Mouse (Mus musculus) MEL (cell line): ENCODE measurements around the gene Tecpr1. TPM values are rescaled to one million over a fixed set of nuclear protein-coding genes. Genes with fewer than 3 reads are reported as not detected.
A peak's percentile ranks its signal among the peaks of the same experiment; 100 is the strongest.

Source experiments
- DNase-seq: peaks from one replicate; pipeline ENCODE4 v3.0.0; 2011; ENCODE audit warnings: low read depth, low spot score
- H3K27ac ChIP-seq: 2 replicates; pipeline ENCODE4 v1.5.1; 2012; ENCODE audit warnings: low read depth, mild to moderate bottlenecking, control low read depth, low read length, moderate library complexity; ENCODE audit not compliant: control insufficient read depth
- H3K27me3 ChIP-seq, 2 experiments: fragments of 150-350 bp in 1 of 2; sonication (generic) in 1 of 2; 2 replicates each; pipeline ENCODE4 v1.6.1; 2012; ENCODE audit warnings: low read length in 2 of 2, mild to moderate bottlenecking in 2 of 2, improper control_type of control experiment in 1 of 2, moderate library complexity in 1 of 2; ENCODE audit not compliant: insufficient read depth in 2 of 2, control insufficient read depth in 1 of 2
- H3K36me3 ChIP-seq, 2 experiments: 2 replicates each; pipeline ENCODE4 v1.6.1; 2012 to 2014; ENCODE audit warnings: low read length in 2 of 2, improper control_type of control experiment in 1 of 2, inconsistent platforms in 1 of 2, mild to moderate bottlenecking in 1 of 2; ENCODE audit not compliant: insufficient read depth in 2 of 2, control insufficient read depth in 1 of 2
- H3K4me1 ChIP-seq, 2 experiments: fragments of 150-350 bp in 1 of 2; sonication (generic) in 1 of 2; 2 replicates each; pipeline ENCODE4 v1.6.1; 2012; ENCODE audit warnings: low read length in 2 of 2, improper control_type of control experiment in 1 of 2, mild to moderate bottlenecking in 1 of 2; ENCODE audit not compliant: insufficient read depth in 2 of 2, control insufficient read depth in 1 of 2
- H3K4me3 ChIP-seq, 2 experiments: fragments of 150-350 bp in 1 of 2; sonication (generic) in 1 of 2; 2 replicates each; pipeline ENCODE4 v1.5.1; 2012; ENCODE audit warnings: low read depth in 2 of 2, low read length in 2 of 2, mild to moderate bottlenecking in 2 of 2, moderate library complexity in 2 of 2, control low read depth in 1 of 2, improper control_type of control experiment in 1 of 2; ENCODE audit not compliant: control insufficient read depth in 1 of 2, insufficient read depth in 1 of 2
- H3K79me2 ChIP-seq: 2 replicates; pipeline ENCODE4 v1.6.1; 2012; ENCODE audit warnings: mild to moderate bottlenecking, low read length, moderate library complexity; ENCODE audit not compliant: control insufficient read depth, poor library complexity, insufficient read depth
- H3K9ac ChIP-seq: 2 replicates; pipeline ENCODE4 v1.6.1; 2012; ENCODE audit warnings: low read depth, mild to moderate bottlenecking, control low read depth, low read length, moderate library complexity; ENCODE audit not compliant: control insufficient read depth, poor library complexity, severe bottlenecking
- H3K9me3 ChIP-seq: fragments of 150-350 bp; sonication (generic); replicated peaks from 2 replicates; pipeline ENCODE4 v1.6.1; 2012; ENCODE audit warnings: mild to moderate bottlenecking, low read length, improper control_type of control experiment, moderate library complexity; ENCODE audit not compliant: insufficient read depth
- BHLHE40 ChIP-seq: IDR thresholded peaks from 2 replicates; pipeline ENCODE4 v1.6.1; 2012; ENCODE audit warnings: low read depth, mild to moderate bottlenecking, inconsistent platforms, low read length, improper control_type of control experiment, borderline replicate concordance
- CHD1 ChIP-seq: IDR thresholded peaks from 2 replicates; pipeline ENCODE4 v1.6.1; 2012; ENCODE audit warnings: low read depth, mild to moderate bottlenecking, inconsistent platforms, low read length, improper control_type of control experiment
- CHD2 ChIP-seq: IDR thresholded peaks from 2 replicates; pipeline ENCODE4 v1.6.1; 2011; ENCODE audit warnings: low read length, improper control_type of control experiment
- CTCF ChIP-seq, 3 experiments: IDR thresholded peaks in 2 of 3; conservative IDR thresholded peaks in 1 of 3; 2 replicates each; pipeline ENCODE4 v1.5.1; 2011 to 2012; ENCODE audit warnings: low read length in 3 of 3, low read depth in 2 of 3, mild to moderate bottlenecking in 2 of 3, improper control_type of control experiment in 1 of 3, inconsistent platforms in 1 of 3, mixed read lengths in 1 of 3, moderate library complexity in 1 of 3; ENCODE audit not compliant: control insufficient read depth in 1 of 3, insufficient read depth in 1 of 3, poor library complexity in 1 of 3, severe bottlenecking in 1 of 3
- E2F4 ChIP-seq: IDR thresholded peaks from 2 replicates; pipeline ENCODE4 v1.6.1; 2011; ENCODE audit warnings: low read depth, low read length, improper control_type of control experiment, borderline replicate concordance
- ELF1 ChIP-seq: IDR thresholded peaks from 2 replicates; pipeline ENCODE4 v1.6.1; 2014; ENCODE audit warnings: low read depth, mild to moderate bottlenecking, inconsistent platforms, low read length, improper control_type of control experiment, moderate library complexity
- EP300 ChIP-seq, 2 experiments: IDR thresholded peaks; 2 replicates each; pipeline ENCODE4 v1.6.1; 2011; ENCODE audit warnings: improper control_type of control experiment in 2 of 2, low read length in 2 of 2, low read depth in 1 of 2, mild to moderate bottlenecking in 1 of 2
- ETS1 ChIP-seq: IDR thresholded peaks from 2 replicates; pipeline ENCODE4 v1.6.1; 2012; ENCODE audit warnings: low read depth, mild to moderate bottlenecking, inconsistent platforms, low read length, improper control_type of control experiment, moderate library complexity
- GABPA ChIP-seq: IDR thresholded peaks from 2 replicates; pipeline ENCODE4 v1.6.1; 2012; ENCODE audit warnings: low read depth, mild to moderate bottlenecking, inconsistent platforms, low read length, improper control_type of control experiment, moderate library complexity
- GATA1 ChIP-seq: IDR thresholded peaks from 2 replicates; pipeline ENCODE4 v1.6.1; 2011; ENCODE audit warnings: low read depth, low read length, improper control_type of control experiment
- HCFC1 ChIP-seq: IDR thresholded peaks from 2 replicates; pipeline ENCODE4 v1.6.1; 2012; ENCODE audit warnings: low read depth, mild to moderate bottlenecking, inconsistent platforms, low read length, improper control_type of control experiment, moderate library complexity
- KAT2A ChIP-seq: conservative IDR thresholded peaks from 2 replicates; pipeline ENCODE4 v1.6.1; 2012; ENCODE audit warnings: low read depth, low read length, improper control_type of control experiment, inconsistent platforms
- MAFK ChIP-seq: IDR thresholded peaks from 2 replicates; pipeline ENCODE4 v1.6.1; 2011; ENCODE audit warnings: low read depth, mild to moderate bottlenecking, low read length, improper control_type of control experiment, borderline replicate concordance
- MAX ChIP-seq: IDR thresholded peaks from 2 replicates; pipeline ENCODE4 v1.6.1; 2011; ENCODE audit warnings: low read length, improper control_type of control experiment
- MAZ ChIP-seq: IDR thresholded peaks from 2 replicates; pipeline ENCODE4 v1.6.1; 2012; ENCODE audit warnings: low read depth, mild to moderate bottlenecking, inconsistent platforms, low read length, improper control_type of control experiment
- MEF2A ChIP-seq: IDR thresholded peaks from 2 replicates; pipeline ENCODE4 v1.6.1; 2014; ENCODE audit warnings: low read depth, mild to moderate bottlenecking, inconsistent platforms, low read length, improper control_type of control experiment; ENCODE audit not compliant: poor library complexity, insufficient replicate concordance, severe bottlenecking; ENCODE audit errors: extremely low read depth
- MXI1 ChIP-seq: IDR thresholded peaks from 2 replicates; pipeline ENCODE4 v1.6.1; 2011; ENCODE audit warnings: mild to moderate bottlenecking, low read depth, low read length, improper control_type of control experiment
- MYB ChIP-seq: IDR thresholded peaks from 2 replicates; pipeline ENCODE4 v1.6.1; 2011; ENCODE audit warnings: mild to moderate bottlenecking, low read depth, low read length, improper control_type of control experiment
- MYC ChIP-seq: IDR thresholded peaks from 2 replicates; pipeline ENCODE4 v1.6.1; 2011; ENCODE audit warnings: low read depth, mild to moderate bottlenecking, low read length, improper control_type of control experiment, moderate library complexity
- NELFE ChIP-seq: IDR thresholded peaks from 2 replicates; pipeline ENCODE4 v1.6.1; 2011; ENCODE audit warnings: low read depth, low read length, improper control_type of control experiment
- NRF1 ChIP-seq: IDR thresholded peaks from 2 replicates; pipeline ENCODE4 v1.6.1; 2014; ENCODE audit warnings: low read depth, mild to moderate bottlenecking, inconsistent platforms, low read length, improper control_type of control experiment, moderate library complexity; ENCODE audit not compliant: poor library complexity, insufficient read depth, severe bottlenecking
- POLR2A ChIP-seq, 2 experiments: IDR thresholded peaks; 2 replicates each; pipeline ENCODE4 v1.6.1; 2011 to 2012; ENCODE audit warnings: low read length in 2 of 2, mild to moderate bottlenecking in 2 of 2, control low read depth in 1 of 2, improper control_type of control experiment in 1 of 2, low read depth in 1 of 2, moderate library complexity in 1 of 2; ENCODE audit not compliant: control insufficient read depth in 1 of 2, insufficient read depth in 1 of 2, poor library complexity in 1 of 2
- POLR2AphosphoS2 ChIP-seq: IDR thresholded peaks from 2 replicates; pipeline ENCODE4 v1.6.1; 2011; ENCODE audit warnings: low read length, improper control_type of control experiment
- RAD21 ChIP-seq: IDR thresholded peaks from 2 replicates; pipeline ENCODE4 v1.6.1; 2011; ENCODE audit warnings: mild to moderate bottlenecking, low read depth, low read length, improper control_type of control experiment
- RCOR1 ChIP-seq: IDR thresholded peaks from 2 replicates; pipeline ENCODE4 v1.6.1; 2012; ENCODE audit warnings: low read depth, mild to moderate bottlenecking, inconsistent platforms, low read length, improper control_type of control experiment
- SIN3A ChIP-seq: IDR thresholded peaks from 2 replicates; pipeline ENCODE4 v1.6.1; 2012; ENCODE audit warnings: low read length, improper control_type of control experiment, inconsistent platforms
- SMC3 ChIP-seq: IDR thresholded peaks from 2 replicates; pipeline ENCODE4 v1.6.1; 2011; ENCODE audit warnings: low read depth, low read length, improper control_type of control experiment
- TBP ChIP-seq: IDR thresholded peaks from 2 replicates; pipeline ENCODE4 v1.8.0; 2011; ENCODE audit warnings: low read depth, low read length, improper control_type of control experiment
- TCF12 ChIP-seq: IDR thresholded peaks from 2 replicates; pipeline ENCODE4 v1.6.1; 2014; ENCODE audit warnings: low read depth, mild to moderate bottlenecking, inconsistent platforms, low read length, improper control_type of control experiment, moderate library complexity
- UBTF ChIP-seq: IDR thresholded peaks from 2 replicates; pipeline ENCODE4 v1.6.1; 2012; ENCODE audit warnings: low read depth, mild to moderate bottlenecking, inconsistent platforms, low read length, improper control_type of control experiment, moderate library complexity, borderline replicate concordance; ENCODE audit not compliant: insufficient read depth
- USF1 ChIP-seq: IDR thresholded peaks from 2 replicates; pipeline ENCODE4 v1.6.1; 2014; ENCODE audit warnings: low read depth, mild to moderate bottlenecking, inconsistent platforms, low read length, improper control_type of control experiment, moderate library complexity
- USF2 ChIP-seq, 2 experiments: IDR thresholded peaks; 2 replicates each; pipeline ENCODE4 v1.6.1; 2011 to 2012; ENCODE audit warnings: improper control_type of control experiment in 2 of 2, low read length in 2 of 2, borderline replicate concordance in 1 of 2, inconsistent platforms in 1 of 2, low read depth in 1 of 2, mild to moderate bottlenecking in 1 of 2; ENCODE audit not compliant: insufficient read depth in 1 of 2
- ZC3H11A ChIP-seq: IDR thresholded peaks from 2 replicates; pipeline ENCODE4 v1.6.1; 2012; ENCODE audit warnings: low read depth, mild to moderate bottlenecking, inconsistent platforms, low read length, improper control_type of control experiment
- ZKSCAN1 ChIP-seq: IDR thresholded peaks from 2 replicates; pipeline ENCODE4 v1.6.1; 2012; ENCODE audit warnings: low read depth, mild to moderate bottlenecking, inconsistent platforms, low read length, improper control_type of control experiment, moderate library complexity
- ZMIZ1 ChIP-seq: IDR thresholded peaks from 2 replicates; pipeline ENCODE4 v1.6.1; 2012; ENCODE audit warnings: low read depth, mild to moderate bottlenecking, inconsistent platforms, low read length, improper control_type of control experiment, moderate library complexity
- polyA plus RNA-seq, 2 experiments: library from polyadenylated mRNA; stranded (reverse) in 1 of 2; unstranded in 1 of 2; fragments of >175 nt in 1 of 2; fragments of >200 nt in 1 of 2; gene quantifications; 2 replicates each; pipeline versions ENCODE4 v1.2.1 to v1.2.4; 2012; ENCODE audit warnings: low replicate concordance in 2 of 2, low read depth in 1 of 2; ENCODE audit not compliant: insufficient read length in 2 of 2, insufficient read depth in 1 of 2, missing spikeins in 1 of 2
- total RNA-seq: library from RNA; depleted of rRNA; stranded (reverse); fragments of 300-350 nt; gene quantifications from 2 replicates; pipeline ENCODE4 v1.2.3, GENCODE M21; 2012; rRNA removed

Tecpr1 gene
- total RNA-seq (6.2 and 7.1 TPM in 2 replicates), polyA plus RNA-seq (1 to 10 TPM in 1 of 2 experiments, not detected in 1; 9.0 TPM)

DNA sequence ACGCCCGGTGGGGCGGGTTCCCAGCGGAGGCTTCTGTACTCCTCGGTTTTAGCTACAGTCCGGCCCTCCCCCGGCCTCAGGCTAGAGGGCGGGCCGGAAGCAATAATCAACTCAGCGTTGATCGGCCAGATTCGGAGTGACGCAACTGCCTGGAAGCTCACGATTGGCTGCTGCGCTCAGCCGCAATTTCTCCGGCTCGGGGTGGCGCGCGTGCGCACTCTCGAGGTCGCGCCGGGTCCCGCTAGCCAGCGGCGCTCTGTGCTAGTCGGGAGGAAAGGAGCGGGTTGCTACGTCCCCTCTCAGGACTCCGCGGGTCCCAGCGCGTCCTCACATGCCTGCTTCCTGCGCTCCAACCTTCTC is at the start of gene Tecpr1:
Tecpr1 (minus strand) TSS at position 113 of the 360 bp plus-strand sequence.
- peak within 1 kb of the TSS; percentile 68 for H3K27ac ChIP-seq
- peak; percentile 96 for DNase-seq
- TF ChIP-seq USF1 = no peak
- TF ChIP-seq POLR2A (IDR thresholded peaks at IDR 0.05; ENCODE audit: control insufficient read depth in 1 of 2, insufficient read depth in 1 of 2, low read depth in 1 of 2, low read length in 2 of 2, poor library complexity in 1 of 2) = peak; percentile 90 to 96; a peak in 3 of 4 replicates
- TF ChIP-seq MAX = 0 out of 2 replicates have a peak, but pooled peaks have one; percentile 25
- TF ChIP-seq TCF12 = peak; percentile 52
- TF ChIP-seq NRF1 = peak; percentile 80
- TF ChIP-seq MXI1 = no peak; the same call in 1 of the 2 replicates
- TF ChIP-seq MAFK = no peak
- peak; percentile 56; the same call in 1 of the 2 replicates for TF ChIP-seq TBP
- peak; percentile 92 for TF ChIP-seq NELFE
- no peak for TF ChIP-seq USF2 (IDR thresholded peaks at IDR 0.05; ENCODE audit: borderline replicate concordance in 1 of 2, insufficient read depth in 1 of 2, low read depth in 1 of 2, low read length in 2 of 2)
- TF ChIP-seq RCOR1 = no peak
- no peak for TF ChIP-seq BHLHE40
- TF ChIP-seq CHD1 = no peak
- TF ChIP-seq MYC = no peak
- peak; percentile 49; the same call in 1 of the 2 replicates for TF ChIP-seq ETS1
- TF ChIP-seq KAT2A = no peak; the same call in 1 of the 2 replicates
- TF ChIP-seq POLR2AphosphoS2 = peak; percentile 72; the same call in 1 of the 2 replicates
- peak; percentile 85 for TF ChIP-seq ELF1
- TF ChIP-seq RAD21 = no peak
- TF ChIP-seq GABPA = no peak
- TF ChIP-seq ZC3H11A = no peak
- peak; percentile 78 for TF ChIP-seq HCFC1
- no peak for TF ChIP-seq UBTF
- no peak for TF ChIP-seq MAZ
- peak; percentile 83; the same call in 1 of the 2 replicates for TF ChIP-seq SIN3A
- TF ChIP-seq SMC3 = no peak
- TF ChIP-seq MEF2A = no peak
- no peak for TF ChIP-seq E2F4
- no peak for TF ChIP-seq MYB
- TF ChIP-seq ZMIZ1 = peak; percentile 73; the same call in 1 of the 2 replicates
- peak in 1 of 2 experiments; percentile 16; a peak in 2 of 4 replicates for TF ChIP-seq EP300 (IDR thresholded peaks at IDR 0.05; ENCODE audit: low read depth in 1 of 2, low read length in 2 of 2)
- TF ChIP-seq CHD2 = no peak
- no peak for TF ChIP-seq GATA1
- 0 out of 6 replicates have a peak, but pooled peaks of 1 of the 3 experiments have one; percentile 1 for TF ChIP-seq CTCF (IDR thresholded peaks at IDR 0.05 in 2 of 3, conservative IDR thresholded peaks at IDR 0.05 in 1 of 3; ENCODE audit: control insufficient read depth in 1 of 3, insufficient read depth in 1 of 3, low read depth in 2 of 3, low read length in 3 of 3, poor library complexity in 1 of 3, severe bottlenecking in 1 of 3)
- no peak for TF ChIP-seq ZKSCAN1
- TF ChIP-seq, all 39 proteins: peak for 14

More for the DNA sequence above, at the start of gene Tecpr1:
- H3K9me3 ChIP-seq = no peaks in the 10 kb centered on the region
- no peaks in the 10 kb centered on the region for H3K79me2 ChIP-seq
- H3K4me3 ChIP-seq = peak within 1 kb of the TSS; percentile 82 to 97
- no peaks in the 10 kb centered on the region; a peak in 1 of 4 replicates for H3K36me3 ChIP-seq
- no peaks in the 10 kb centered on the region for H3K27me3 ChIP-seq
- H3K4me1 ChIP-seq = peaks cover 0 to 9% of the 10 kb centered on the region in 2 experiments; a peak in 1 of 4 replicates
- peak within 1 kb of the TSS; percentile 84 for H3K9ac ChIP-seq
